Mouse (Mus musculus) forebrain, embryonic 14.5 days (tissue): ENCODE measurements around the gene Gm20661. TPM values are rescaled to one million over a fixed set of nuclear protein-coding genes. Genes with fewer than 3 reads are reported as not detected.

Source experiments
- ATAC-seq: fragments of 200-750 bp; cut with Nextera tagmentation; 2 replicates; pipeline ENCODE4 v1.8.0; 2017; ENCODE audit warnings: mild to moderate bottlenecking, moderate library complexity
- DNase-seq: peaks from one replicate; pipeline ENCODE4 v3.0.0-alpha.2; 2015; ENCODE audit warnings: low spot score
- H3K27ac ChIP-seq: fragments of 300-500 bp; sonication (generic); 2 replicates; pipeline ENCODE4 v1.5.1; 2014; ENCODE audit warnings: low read depth, mild to moderate bottlenecking, control low read depth, low read length, moderate library complexity
- H3K27me3 ChIP-seq: fragments of 300-500 bp; sonication (generic); replicated peaks from 2 replicates; pipeline ENCODE4 v1.6.1; 2014; ENCODE audit warnings: low read length, control low read depth, mixed read lengths; ENCODE audit not compliant: control insufficient read depth, insufficient read depth
- H3K36me3 ChIP-seq: fragments of 300-500 bp; sonication (generic); 2 replicates; pipeline ENCODE4 v1.6.1; 2014; ENCODE audit warnings: low read length, control low read depth; ENCODE audit not compliant: control insufficient read depth, insufficient read depth
- H3K4me1 ChIP-seq: fragments of 300-500 bp; sonication (generic); 2 replicates; pipeline ENCODE4 v1.6.1; 2014; ENCODE audit warnings: antibody characterized with exemption, low read length, control low read depth; ENCODE audit not compliant: control insufficient read depth, insufficient read depth
- H3K4me2 ChIP-seq: fragments of 300-500 bp; sonication (generic); 2 replicates; pipeline ENCODE4 v1.6.1; 2014; ENCODE audit warnings: mild to moderate bottlenecking, control low read depth, low read length
- H3K4me3 ChIP-seq: fragments of 300-500 bp; sonication (generic); 2 replicates; pipeline ENCODE4 v1.5.1; 2014; ENCODE audit warnings: low read depth, low read length, control low read depth
- H3K9ac ChIP-seq: fragments of 300-500 bp; sonication (generic); 2 replicates; pipeline ENCODE4 v1.6.1; 2014; ENCODE audit warnings: mild to moderate bottlenecking, low read length, control low read depth, moderate library complexity
- H3K9me3 ChIP-seq: fragments of 300-500 bp; sonication (generic); replicated peaks from 2 replicates; pipeline ENCODE4 v1.6.1; 2016; ENCODE audit warnings: low read length, control low read depth, mixed read lengths; ENCODE audit not compliant: control insufficient read depth
- WGBS: fragments of 180-500 bp; shearing (Covaris S2); extraction: QIAGEN DNeasy Blood & Tissue Kit; methylation state at CpG from one replicate; pipeline ENCODE4 v1.1.7; 2014; 5-methylcytosine and 5-hydroxymethylcytosine counted together
- polyA plus RNA-seq: library from polyadenylated mRNA; unstranded; fragments of >200 nt; fragmentation: Nextera tagmentation; extraction: Ambion mirVana; gene quantifications from 2 replicates; pipeline ENCODE4 v1.2.1, GENCODE M21; 2014

The Gm20661 gene
- polyA plus RNA-seq, 1 experiment from 2014 or later: 0.56 TPM

- H3K4me3 ChIP-seq: no peak within 1 kb of the TSS
- no peaks in the 10 kb centered on the region for H3K27me3 ChIP-seq
- peaks cover 10% of the 10 kb centered on the region for H3K36me3 ChIP-seq
- H3K4me1 ChIP-seq: no peaks in the 10 kb centered on the region
- no peak within 1 kb of the TSS for H3K4me2 ChIP-seq
- ATAC-seq (no peak), DNase-seq (no peak)
- 76% methylated on average over 12 of the region's 12 CpGs for WGBS
- H3K9me3 ChIP-seq: no peaks in the 10 kb centered on the region
- H3K27ac ChIP-seq: no peak within 1 kb of the TSS
- no peak within 1 kb of the TSS for H3K9ac ChIP-seq
These were observed 7.2 kb upstream of the Gm20661 start, which contains the start of gene Uba7 for GRCm38 (mm10) chr9:107975399-107976386. TSS of gene Uba7 (plus strand) at chr9:107975505.

- peaks cover 2% of the 10 kb centered on the region; the same call in 1 of the 2 replicates for H3K4me1 ChIP-seq
- no peak overlapping the region for H3K4me2 ChIP-seq
- 93% methylated on average over 12 of the region's 12 CpGs for WGBS
- H3K4me3 ChIP-seq: no peak overlapping the region
- H3K27ac ChIP-seq: no peak overlapping the region
- no peak for DNase-seq
- H3K27me3 ChIP-seq: no peaks in the 10 kb centered on the region
- H3K36me3 ChIP-seq: no peaks in the 10 kb centered on the region
- H3K9ac ChIP-seq: no peak overlapping the region
- H3K9me3 ChIP-seq: no peaks in the 10 kb centered on the region
- ATAC-seq: no peak
These were observed 4.0 kb upstream of the Gm20661 start for GRCm38 (mm10) chr9:107978815-107979214.

- Histone ChIP-seq H3K36me3 (no peaks in the 10 kb centered on the region), H3K4me1 (peaks cover 6% of the 10 kb centered on the region), H3K4me3 (no peak overlapping the region), H3K4me2 (peak overlapping the region; percentile 1; the same call in 1 of the 2 replicates), H3K27me3 (no peaks in the 10 kb centered on the region), H3K9ac (0 out of 2 replicates have a peak overlapping the region, but pooled peaks have one; percentile 5), H3K27ac (peak overlapping the region; percentile 46), H3K9me3 (no peaks in the 10 kb centered on the region)
- DNase-seq: no peak
- WGBS: 55% methylated on average over 7 of the region's 7 CpGs
- ATAC-seq: no peak
These were observed 913 bp upstream of the Gm20661 start for GRCm38 (mm10) chr9:107981684-107982605.

- ATAC-seq: no peak
These were observed 598 bp downstream of the Gm20661 start for GRCm38 (mm10) chr9:107983421-107983890.

GRCm38 (mm10) chr9:107984052-107984753, 1.3 kb downstream of the Gm20661 start:
- H3K4me1 ChIP-seq: peaks cover 6% of the 10 kb centered on the region
- no peak overlapping the region for H3K27ac ChIP-seq
- no peaks in the 10 kb centered on the region for H3K36me3 ChIP-seq
- no peaks in the 10 kb centered on the region for H3K9me3 ChIP-seq
- H3K4me3 ChIP-seq: no peak overlapping the region
- DNase-seq: no peak
- 83% methylated on average over 19 of the region's 19 CpGs for WGBS
- no peak overlapping the region for H3K9ac ChIP-seq
- peak overlapping the region; percentile 84 for H3K4me2 ChIP-seq
- no peak for ATAC-seq
- H3K27me3 ChIP-seq: no peaks in the 10 kb centered on the region

More at GRCm38 (mm10) chr9:107983421-107983890, 598 bp downstream of the Gm20661 start:
- WGBS: 51% methylated on average over 4 of the region's 4 CpGs
- H3K36me3 ChIP-seq: no peaks in the 10 kb centered on the region
- no peaks in the 10 kb centered on the region for H3K27me3 ChIP-seq
- peak overlapping the region; percentile 1; the same call in 1 of the 2 replicates for H3K4me2 ChIP-seq
- H3K9ac ChIP-seq: no peak overlapping the region
- H3K9me3 ChIP-seq: no peaks in the 10 kb centered on the region
- peak overlapping the region; percentile 55; the same call in 1 of the 2 replicates for H3K27ac ChIP-seq
- DNase-seq: peak; percentile 19
- no peak overlapping the region for H3K4me3 ChIP-seq
- peaks cover 6% of the 10 kb centered on the region for H3K4me1 ChIP-seq

- Histone ChIP-seq H3K4me2 (peak overlapping the region; percentile 84), H3K27me3 (no peaks in the 10 kb centered on the region), H3K36me3 (no peaks in the 10 kb centered on the region), H3K4me1 (peaks cover 6% of the 10 kb centered on the region), H3K9ac (peak overlapping the region; percentile 56), H3K9me3 (no peaks in the 10 kb centered on the region), H3K4me3 (peak overlapping the region; percentile 49), H3K27ac (no peak overlapping the region)
- DNase-seq: no peak
- WGBS: 75% methylated on average over 9 of the region's 9 CpGs
- no peak for ATAC-seq
These were observed 1.8 kb downstream of the Gm20661 start for GRCm38 (mm10) chr9:107984754-107985055.

GRCm38 (mm10) chr9:107985131-107986119, 2.6 kb downstream of the Gm20661 start, which contains the start of gene Inka1:
TSS of gene Inka1 (minus strand) at chr9:107985879.
- under 1% methylated on average over 57 of the region's 58 CpGs for WGBS
- DNase-seq: peak; percentile 77
- peak; percentile 80 for ATAC-seq
- Histone ChIP-seq H3K4me3 (peak within 1 kb of the TSS; percentile 49), H3K4me1 (peaks cover 6% of the 10 kb centered on the region), H3K4me2 (peak within 1 kb of the TSS; percentile 84), H3K36me3 (no peaks in the 10 kb centered on the region), H3K27ac (no peak within 1 kb of the TSS), H3K9ac (peak within 1 kb of the TSS; percentile 56), H3K9me3 (no peaks in the 10 kb centered on the region), H3K27me3 (no peaks in the 10 kb centered on the region)
